Mouse (Mus musculus): ENCODE measurements around the gene Gm7075.
"Not testable (repeated sequence)": the region's sequence is repeated elsewhere in the genome, so short reads cannot be mapped to it uniquely, and the experiment has no call there.

Gene Gm7075

DNA sequence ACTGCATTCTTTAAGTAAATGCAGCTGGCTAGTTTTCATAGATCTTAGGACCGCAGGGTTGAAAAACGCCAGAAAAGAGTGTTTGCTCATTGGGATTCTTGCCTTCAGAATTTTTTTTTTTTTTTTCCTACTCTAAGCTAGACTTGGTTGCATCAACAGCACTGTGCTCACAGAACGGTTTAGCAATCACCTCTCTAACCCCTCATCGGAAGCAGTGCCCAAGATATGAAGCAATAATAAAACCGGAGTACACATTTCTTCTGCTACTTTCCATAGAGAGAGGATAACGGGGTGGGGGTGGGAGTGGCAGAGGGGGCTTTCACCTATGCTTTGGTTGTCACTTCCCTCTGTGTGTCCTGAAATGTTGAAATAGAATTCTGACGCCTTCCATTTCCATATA is 5.7 kb downstream of the Gm7075 start:
- peak in 1 of 2 experiments; percentile 59 for DNase-seq

DNA sequence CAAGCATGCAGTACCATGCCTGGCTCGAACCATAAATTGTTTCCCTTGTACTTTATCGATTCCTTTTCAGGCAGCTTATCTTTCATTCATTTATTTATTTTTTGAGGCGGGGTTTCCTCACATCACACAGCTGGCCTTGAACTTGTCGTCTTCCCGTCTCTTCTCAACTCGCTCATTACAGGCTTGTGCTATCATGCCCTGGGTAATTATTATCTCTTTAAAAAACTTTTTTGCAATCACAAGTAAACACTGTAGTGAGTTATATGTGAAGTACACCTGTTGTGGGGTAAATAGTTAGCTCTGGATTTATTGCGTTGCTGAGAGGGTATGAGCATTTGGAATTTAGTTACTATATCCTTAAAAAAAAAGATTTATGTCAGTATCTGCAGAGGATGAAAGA is 6.3 kb downstream of the Gm7075 start:
- no peak for DNase-seq

DNA sequence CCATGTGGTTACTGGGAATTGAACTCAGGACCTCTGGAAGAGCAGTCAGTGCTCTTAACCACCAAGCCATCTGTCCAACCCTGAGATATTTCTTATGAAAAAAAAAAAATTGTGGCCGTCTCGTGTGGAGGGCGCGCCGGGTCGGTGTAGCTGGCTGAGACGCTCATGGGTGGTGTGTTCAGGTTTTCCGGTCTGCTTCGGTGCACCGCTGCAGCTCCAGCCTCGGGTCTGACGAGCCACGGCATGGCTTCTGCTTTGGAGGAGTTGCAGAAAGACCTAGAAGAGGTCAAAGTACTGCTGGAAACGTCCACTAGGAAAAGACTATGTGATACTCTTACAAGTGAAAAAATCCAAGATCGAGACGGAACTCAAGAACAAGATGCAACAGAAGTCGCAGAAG is 8.8 kb downstream of the Gm7075 start:
- no peak for DNase-seq

DNA sequence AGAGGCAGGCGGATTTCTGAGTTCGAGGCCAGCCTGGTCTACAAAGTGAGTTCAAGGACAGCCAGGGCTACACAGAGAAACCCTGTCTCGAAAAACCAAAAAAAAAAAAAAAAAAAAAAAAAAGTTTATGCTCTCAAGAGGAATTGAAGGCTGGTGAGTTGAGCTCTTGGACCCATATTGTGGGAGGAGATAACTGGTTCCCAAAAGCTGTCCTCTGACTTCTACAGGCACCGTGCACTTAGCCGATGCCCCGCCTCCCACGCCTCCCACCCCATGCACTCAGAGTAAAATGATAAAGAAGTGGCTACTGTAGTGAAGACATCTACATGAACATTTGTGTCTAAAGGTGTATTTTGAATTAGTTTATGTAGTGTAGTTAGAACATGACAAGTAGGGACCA is 9.9 kb downstream of the Gm7075 start:
- not testable (repeated sequence) for DNase-seq

DNA sequence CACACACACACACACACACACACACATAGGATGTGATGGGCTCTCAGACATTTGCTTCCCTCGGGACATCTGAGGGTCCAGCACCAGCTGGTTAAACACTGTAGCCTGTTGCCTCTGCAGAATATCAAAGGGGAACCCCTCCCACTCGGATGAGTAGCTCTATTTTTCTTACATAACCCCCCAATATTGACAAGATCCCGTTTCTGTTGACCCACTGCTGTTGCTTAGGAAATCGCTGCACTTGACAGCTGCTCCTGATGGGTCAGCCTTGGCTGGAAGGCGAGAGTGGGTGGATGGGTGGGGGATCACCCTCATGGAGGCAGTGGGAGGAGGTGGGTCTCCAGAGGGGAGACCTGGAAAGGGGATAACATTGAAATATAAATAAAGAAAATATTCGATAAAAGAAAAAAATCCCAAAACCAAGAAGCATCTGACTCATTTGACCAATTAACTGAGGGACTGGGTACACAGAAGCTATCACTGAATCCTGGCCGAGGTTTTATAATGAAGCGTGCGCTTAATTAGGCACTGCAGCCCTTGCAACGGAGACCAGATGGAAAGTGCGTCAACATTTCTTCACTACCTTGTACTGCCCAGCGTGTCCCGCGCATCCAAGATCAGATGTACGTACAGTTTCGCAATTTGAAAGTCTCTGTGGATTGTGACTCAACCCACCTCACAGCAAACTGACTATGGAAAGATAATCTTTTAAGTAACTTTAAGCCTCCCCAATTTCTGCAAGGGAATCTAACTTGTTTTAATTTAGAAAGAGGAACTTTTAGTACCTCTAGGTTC is 11.2 kb downstream of the Gm7075 start:
- peak in 1 of 2 experiments; percentile 35 for DNase-seq

DNA sequence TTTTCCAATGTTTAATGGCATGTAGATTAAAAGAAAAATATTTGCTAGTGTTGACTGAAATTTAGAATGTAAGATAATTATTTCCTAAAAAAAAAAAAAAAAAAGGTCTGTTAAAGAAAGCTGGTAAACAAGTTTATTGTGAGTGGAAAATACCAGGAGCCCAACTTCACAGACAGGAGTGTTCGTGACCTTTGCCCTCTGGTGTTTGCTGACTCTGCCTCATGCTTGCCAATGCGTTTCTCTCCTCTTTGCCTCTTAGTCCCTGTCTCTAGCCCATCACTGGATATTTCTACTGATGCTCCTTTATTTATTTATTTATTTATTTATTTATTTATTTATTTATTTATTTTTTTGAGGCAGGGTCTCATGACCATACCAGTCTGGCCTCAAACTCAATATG is 18.0 kb downstream of the Gm7075 start:
- DNase-seq, result no peak

DNA sequence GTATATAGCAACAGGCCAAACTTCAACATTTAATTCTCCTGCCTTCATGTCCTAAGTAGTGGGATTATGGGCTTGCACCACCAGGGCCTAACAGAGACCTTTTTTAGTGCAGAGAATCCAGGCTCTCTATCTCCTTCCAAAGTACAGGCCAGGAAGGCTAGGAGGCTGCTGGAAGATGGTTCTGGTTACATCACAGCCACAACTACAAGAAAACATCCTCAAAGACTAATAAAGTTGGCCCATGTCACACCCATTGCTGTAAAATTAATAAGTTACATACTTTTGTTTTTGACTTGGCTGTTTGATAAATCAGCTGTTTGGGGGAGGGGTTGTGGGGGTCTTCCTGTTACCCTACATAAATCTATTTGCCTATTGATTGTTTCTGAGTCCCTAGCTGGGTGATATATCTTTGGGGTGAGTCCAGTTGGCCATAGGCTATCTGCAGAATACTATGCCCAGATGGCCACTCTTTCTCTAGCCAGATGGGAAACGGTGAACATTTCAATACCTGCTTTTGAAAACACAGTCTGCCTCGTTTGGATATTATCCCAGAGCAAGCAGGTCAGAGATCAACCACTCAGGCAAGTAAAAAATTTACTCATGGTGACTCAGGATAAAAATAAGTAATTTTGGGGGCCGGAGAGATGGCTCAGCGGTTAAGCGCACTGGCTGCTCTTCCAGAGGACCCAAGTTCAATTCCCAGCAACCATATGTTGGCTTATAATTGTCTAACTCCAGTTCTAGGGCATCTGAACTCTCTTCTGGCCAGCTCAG is 18.7 kb downstream of the Gm7075 start:
- DNase-seq, result no peak

DNA sequence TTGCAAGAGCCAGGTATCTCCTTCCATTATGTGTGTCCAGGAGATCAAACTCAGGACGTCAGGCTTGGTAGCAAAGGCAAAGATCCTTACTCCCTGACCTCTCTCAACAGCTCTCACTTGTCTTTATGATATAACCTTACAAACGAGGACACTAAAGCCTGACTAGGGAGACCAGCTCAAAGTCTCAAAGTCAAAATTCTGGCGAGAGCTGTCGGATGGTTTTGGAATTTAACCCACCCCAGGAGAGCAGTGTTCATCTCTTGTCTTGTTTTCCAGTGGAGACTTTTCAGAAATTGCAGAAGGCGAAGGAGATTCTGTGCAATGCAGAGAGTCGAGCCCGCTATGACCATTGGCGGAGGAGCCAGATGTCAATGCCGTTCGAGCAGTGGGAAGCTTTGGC is 24.6 kb downstream of the Gm7075 start:
- DNase-seq, result no peak

DNA sequence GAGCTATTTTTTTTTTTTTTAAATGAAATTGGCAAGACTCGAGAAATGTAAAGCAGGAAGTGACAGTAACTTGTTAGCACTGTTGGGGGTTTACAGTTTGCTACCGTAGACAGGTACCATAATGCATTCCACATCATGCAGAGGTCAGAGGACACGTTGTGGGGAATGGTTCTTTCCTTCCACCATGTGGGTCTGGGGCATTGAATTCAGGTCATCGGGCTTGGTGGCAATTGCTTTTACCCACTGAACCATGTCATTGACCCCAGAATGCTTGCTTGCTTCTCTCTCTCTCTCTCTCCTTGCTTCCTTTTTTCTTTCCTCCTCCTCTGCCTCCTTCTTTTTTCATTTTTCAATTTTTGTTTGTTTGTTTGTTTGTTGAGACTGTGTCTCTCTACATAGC is 32.6 kb downstream of the Gm7075 start:
- DNase-seq, result no peak

DNA sequence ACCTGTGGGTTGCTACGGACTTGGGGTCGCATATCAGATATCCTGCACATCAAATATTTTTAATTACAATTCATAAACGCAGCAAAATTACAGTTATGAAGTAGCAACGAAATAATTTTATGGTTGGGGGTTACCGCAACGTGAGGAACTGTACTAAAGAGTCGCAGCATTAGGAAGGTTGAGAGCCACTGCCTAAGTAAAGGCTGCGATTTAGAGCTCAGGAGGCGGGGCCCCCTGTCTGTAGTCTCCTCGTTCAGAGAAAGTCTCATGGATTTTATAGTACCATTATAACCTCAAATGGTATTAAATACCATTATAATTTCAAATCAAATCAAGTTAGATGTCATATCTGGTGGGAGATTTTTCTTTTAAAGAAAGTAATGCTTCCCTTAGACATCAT is 34.6 kb downstream of the Gm7075 start:
- no peak for DNase-seq

DNA sequence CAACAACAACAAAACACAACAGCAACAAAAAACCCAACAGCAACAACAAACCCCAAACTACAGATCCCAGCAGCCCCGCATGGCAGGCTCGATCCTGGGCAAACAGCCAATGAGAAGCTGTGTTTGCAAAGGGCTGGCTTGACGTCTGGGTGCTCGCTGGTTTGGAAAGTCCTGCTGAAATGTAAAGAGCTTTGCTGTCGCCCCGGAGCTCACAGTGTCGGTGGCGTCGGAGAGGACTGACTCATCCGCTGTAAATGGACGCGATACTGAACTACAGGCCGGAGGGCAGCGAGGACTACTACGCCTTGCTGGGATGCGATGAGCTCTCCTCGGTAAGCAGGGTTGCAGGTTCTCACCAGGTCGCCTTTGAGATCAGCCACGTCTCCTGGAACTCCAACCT is 35.1 kb downstream of the Gm7075 start:
- peak; percentile 82 to 88 for DNase-seq

DNA sequence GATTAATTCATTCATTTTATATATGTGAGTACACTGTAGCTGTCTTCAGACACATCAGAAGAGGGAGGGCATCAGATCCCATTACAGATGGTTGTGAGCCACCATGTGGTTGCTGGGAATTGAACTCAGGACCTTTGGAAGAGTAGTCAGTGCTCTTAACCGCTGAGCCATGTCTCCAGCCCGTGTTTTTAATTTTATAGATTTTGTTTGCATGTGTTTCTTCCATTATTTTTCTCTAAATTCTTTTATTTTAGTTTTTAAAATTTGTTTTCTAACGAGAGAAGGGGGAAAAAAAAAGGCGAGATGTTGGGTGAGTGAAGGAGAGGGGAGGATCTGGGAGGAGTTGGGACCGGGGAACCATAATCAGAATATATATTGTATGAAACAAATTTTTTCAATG is 35.7 kb downstream of the Gm7075 start:
- not testable (repeated sequence) for DNase-seq

DNA sequence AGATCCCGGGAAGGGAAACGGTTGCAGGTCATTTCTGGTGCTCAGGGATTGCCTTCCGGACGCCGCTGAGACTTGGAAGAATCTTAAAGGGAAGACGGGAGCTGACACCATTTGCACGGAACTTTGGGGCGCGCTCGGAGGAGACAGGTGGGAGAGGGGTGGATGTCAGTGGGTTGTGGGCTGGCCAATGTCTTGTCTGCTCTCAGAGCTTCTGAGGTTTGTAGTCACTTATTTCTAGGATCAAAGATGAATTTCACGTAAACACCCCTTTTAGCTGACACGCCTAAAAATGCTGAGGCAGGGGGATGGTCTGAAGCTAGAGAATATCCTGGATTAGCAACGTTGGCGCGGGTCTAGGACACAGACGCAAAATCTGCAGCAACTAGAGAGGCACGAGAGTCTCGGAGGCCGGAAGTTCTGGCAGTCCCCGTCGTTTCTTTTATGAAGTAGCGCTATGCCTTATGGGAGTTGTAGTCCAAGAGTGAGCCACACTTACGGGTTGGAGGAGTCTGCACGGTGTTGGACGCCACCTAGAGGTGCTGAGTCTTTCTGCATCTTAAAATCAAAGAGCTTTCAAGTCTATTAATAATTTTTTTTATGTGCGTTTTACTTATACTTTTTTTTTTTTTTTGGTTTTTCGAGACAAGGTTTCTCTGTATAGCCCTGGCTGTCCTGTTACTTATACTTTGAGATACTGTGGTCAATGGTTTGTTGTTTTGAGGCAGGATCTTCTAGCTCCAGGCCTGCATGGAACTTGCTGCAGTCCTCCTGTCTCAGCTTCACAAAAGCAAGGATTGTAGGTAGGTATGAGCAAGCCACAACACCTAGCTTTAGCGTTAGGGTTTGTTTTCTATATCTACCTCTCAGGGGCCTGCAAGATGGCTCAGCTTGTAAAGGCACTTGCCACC is 39.0 kb downstream of the Gm7075 start, which contains the start of gene Dnajc12:
Dnajc12 (plus strand) TSS at position 72 of the 908 bp plus-strand sequence.
- DNase-seq, result peak; percentile 84 to 92

DNA sequence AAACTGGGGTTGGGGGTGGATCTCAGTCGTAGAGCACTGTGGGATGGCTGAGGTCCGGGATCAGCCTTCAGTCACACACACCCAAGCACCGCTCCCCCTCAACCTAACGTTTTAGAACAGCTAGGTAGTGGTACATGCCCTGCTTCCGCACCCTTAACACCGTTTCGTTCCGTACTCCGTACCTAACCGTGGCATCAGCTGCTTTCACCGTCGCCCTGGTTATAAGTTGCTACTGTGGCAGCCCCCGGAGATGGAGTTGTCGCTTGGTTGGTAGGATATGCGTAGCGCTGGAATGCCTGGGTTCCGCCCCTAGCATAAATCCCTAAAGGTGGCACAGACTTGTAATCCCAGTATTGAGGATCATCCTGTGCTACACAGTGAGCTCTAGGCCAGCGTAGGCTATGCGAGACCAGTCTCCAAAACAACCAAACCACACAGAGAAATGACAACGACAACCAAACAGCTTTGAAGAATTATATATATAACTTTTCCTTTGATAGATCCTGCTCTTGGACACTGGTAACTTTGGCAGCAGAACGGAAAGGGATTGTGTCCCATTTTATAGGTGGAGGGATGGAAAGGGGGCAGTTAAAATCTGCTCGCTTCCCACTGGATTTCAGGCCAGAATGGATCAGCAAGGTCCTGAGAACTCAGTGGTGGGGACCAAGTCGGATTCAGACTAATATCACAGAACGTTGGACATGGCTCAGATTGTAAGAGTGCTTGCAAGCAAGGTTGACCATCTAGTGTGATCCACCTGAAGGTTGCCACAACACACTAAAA is 39.9 kb downstream of the Gm7075 start, which contains the start of gene Sirt1:
Sirt1 (minus strand) TSS at position 207 of the 783 bp plus-strand sequence.
- no peak for DNase-seq

DNA sequence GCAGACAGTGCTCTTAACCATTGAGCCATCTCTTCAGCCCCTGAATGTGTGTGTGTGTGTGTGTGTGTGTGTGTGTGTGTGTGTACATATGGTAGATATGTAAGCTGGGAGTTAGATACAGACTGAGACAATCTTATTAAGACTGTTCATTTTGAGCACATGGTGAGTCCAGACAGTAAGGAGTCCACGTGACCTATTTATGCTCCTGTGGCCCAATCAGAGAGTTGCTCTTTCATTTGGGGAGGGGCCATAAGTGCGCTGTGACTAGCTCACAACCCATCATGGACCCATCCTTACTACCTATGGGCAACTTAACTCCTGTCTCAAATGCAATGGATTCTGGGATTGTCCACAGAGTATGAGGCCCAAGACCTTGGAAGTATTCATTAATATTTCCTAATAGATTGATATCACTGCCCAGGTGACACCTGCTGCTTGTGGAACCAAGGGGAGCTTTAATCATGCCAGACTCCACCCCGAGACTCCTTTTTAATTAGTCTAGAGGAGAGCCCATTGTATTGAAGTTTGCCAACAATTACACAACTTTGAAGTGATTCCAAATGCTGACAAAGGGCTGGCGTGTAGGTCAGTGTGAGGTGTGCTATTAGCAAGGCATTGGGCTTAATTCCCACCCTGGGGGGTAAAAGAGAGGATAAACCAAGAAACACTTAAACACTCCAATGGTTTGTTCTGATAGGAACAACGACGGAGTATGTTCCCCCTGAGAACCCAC is 42.5 kb downstream of the Gm7075 start:
- no peak for DNase-seq

DNA sequence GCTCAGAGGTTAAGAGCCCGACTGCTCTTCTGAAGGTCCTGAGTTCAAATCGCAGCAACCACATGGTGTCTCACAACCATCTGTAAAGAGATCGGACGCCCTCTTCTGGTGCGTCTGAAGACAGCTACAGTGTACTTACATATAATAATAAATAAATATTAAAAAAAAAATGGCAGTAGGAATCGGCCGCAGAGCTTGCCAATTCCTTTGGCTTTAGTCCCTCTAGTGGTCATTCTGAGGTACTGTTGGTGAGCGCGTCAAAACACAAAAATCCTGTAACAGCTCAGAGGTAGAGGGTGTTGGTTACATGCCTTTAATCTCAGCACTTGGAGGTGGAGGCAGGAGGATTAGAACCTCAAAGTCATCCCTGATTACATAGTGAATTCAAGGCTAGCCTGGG is 44.1 kb downstream of the Gm7075 start:
- peak; percentile 40 to 70 for DNase-seq

DNA sequence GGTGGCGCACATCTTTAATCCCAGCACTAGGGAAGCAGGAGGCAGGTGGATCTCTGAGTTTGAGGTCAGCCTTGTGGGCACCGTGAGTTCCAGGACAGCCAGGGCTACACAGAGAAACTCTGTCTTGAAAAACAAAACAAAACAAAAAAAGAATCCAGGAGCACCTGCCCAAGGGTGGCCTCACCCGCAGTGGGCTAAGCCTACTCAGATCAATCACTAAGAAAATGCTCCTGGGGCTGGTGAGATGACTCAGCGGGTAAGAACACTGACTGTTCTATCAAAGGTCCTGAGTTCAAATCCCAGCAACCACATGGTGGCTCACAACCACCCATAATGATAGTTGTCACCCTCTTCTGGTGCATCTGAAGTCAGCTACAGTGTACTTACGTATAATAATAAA is 45.3 kb downstream of the Gm7075 start:
- no peak for DNase-seq

Data from lung, adult 18-20 months (tissue).